Mouse (Mus musculus) embryonic fibroblast, embryonic 13.5 days (primary cell): ENCODE measurements around the gene Pygl.

Experiments used
- CTCF ChIP-seq: IDR thresholded peaks from 2 replicates; pipeline ENCODE4 v1.5.1; 2011; ENCODE audit warnings: mild to moderate bottlenecking, control low read depth, low read length, moderate library complexity, borderline replicate concordance; ENCODE audit not compliant: insufficient read depth
- POLR2A ChIP-seq: IDR thresholded peaks from 2 replicates; pipeline ENCODE4 v1.6.1; 2011; ENCODE audit warnings: low read depth, mild to moderate bottlenecking, control low read depth, low read length, moderate library complexity

GRCm38 (mm10) chr12:70153842-70154241 lies 77.4 kb downstream of the Pygl start, which contains the start of gene Abhd12b:
- TF ChIP-seq POLR2A (no peak), CTCF (no peak)
